Mouse (Mus musculus): ENCODE measurements around the gene C130060K24Rik. TPM values are rescaled to one million over a fixed set of nuclear protein-coding genes. Genes with fewer than 3 reads are reported as not detected.

C130060K24Rik gene
- polyA plus RNA-seq, 1 experiment from 2014 or later: 2.4 TPM

DNA sequence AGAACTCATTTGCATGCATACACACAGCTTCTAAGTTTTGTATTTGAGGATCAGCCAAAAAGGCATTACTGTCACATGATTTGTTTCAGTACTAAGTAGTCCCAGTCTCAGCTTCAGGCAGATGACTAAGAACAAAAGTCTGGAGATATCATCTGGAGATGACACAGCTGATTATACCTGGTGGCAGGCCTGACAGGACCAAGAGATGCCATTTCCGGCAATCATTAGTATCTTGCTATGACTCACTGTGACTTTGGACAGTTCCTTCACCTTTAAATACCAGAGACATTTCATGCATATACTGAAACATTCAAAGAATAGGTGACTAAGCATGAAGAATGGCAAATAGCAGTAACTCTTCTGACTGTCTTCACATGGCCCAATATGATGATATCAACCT, 84.4 kb downstream of the C130060K24Rik start:
- Histone ChIP-seq H3K4me1 (replicated peaks) (no peaks in the 10 kb centered on the region; the same call in 1 of the 2 replicates), H3K27me3 (no peaks in the 10 kb centered on the region), H3K36me3 (no peaks in the 10 kb centered on the region), H3K27ac (no peak overlapping the region), H3K4me3 (replicated peaks) (no peak overlapping the region), H3K9me3 (no peaks in the 10 kb centered on the region), H3K9ac (replicated peaks) (no peak overlapping the region), H3K4me2 (replicated peaks) (no peak overlapping the region)
- WGBS: 100% methylated on average over 1 of the region's 1 CpGs
- ATAC-seq: no peak

DNA sequence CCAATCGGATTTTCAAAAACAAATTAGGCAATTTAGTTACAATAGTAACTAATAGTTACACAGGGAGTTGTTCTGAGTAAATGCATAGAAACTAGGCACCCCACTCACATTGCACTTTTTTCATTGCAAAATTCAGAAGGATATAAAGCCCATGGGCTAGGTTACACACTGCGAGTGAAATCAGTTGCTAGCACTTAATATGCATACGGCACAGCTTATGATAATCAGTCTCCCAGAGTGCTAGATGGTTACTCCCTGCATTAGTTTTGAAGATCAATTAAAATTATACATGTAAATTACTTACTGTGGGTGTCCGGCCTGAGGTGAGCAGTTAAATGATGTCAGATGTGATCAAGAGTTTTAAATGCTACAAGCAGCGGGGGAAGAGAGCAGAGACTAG, 89.4 kb downstream of the C130060K24Rik start:
- H3K27me3 ChIP-seq: no peaks in the 10 kb centered on the region
- H3K4me2 ChIP-seq (replicated peaks): no peak overlapping the region
- WGBS: 55% methylated on average over 5 of the region's 5 CpGs
- no peak overlapping the region for H3K27ac ChIP-seq
- ATAC-seq: peak; percentile 76
- no peak overlapping the region for H3K9ac ChIP-seq (replicated peaks)
- H3K36me3 ChIP-seq: no peaks in the 10 kb centered on the region
- no peaks in the 10 kb centered on the region; the same call in 1 of the 2 replicates for H3K4me1 ChIP-seq (replicated peaks)
- no peaks in the 10 kb centered on the region for H3K9me3 ChIP-seq
- H3K4me3 ChIP-seq (replicated peaks): no peak overlapping the region

DNA sequence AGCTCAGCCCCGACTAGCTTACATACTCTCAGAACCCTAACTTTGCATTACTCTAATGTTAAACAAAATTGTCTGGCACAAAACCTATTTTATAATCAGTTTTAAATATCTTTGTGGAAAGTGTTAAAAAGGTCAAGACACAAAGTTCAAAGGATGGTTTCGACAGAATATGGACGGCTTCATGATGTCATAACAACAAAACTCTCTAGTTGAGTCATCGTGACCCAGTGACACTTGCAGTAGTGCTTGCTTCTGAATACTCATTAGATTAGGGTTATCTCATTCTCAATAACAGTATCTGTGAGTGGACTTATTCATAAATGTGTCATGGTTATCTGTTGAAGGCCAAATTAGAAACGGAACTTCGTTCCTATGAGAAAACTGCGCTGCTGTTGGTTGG, 91.5 kb downstream of the C130060K24Rik start:
- no peak overlapping the region for H3K27ac ChIP-seq
- no peak overlapping the region for H3K9ac ChIP-seq (replicated peaks)
- no peak overlapping the region for H3K4me2 ChIP-seq (replicated peaks)
- H3K9me3 ChIP-seq: no peaks in the 10 kb centered on the region
- no peaks in the 10 kb centered on the region; the same call in 1 of the 2 replicates for H3K4me1 ChIP-seq (replicated peaks)
- no peaks in the 10 kb centered on the region for H3K36me3 ChIP-seq
- no peaks in the 10 kb centered on the region for H3K27me3 ChIP-seq
- no peak overlapping the region for H3K4me3 ChIP-seq (replicated peaks)
- WGBS: 94% methylated on average over 7 of the region's 7 CpGs
- no peak for ATAC-seq

DNA sequence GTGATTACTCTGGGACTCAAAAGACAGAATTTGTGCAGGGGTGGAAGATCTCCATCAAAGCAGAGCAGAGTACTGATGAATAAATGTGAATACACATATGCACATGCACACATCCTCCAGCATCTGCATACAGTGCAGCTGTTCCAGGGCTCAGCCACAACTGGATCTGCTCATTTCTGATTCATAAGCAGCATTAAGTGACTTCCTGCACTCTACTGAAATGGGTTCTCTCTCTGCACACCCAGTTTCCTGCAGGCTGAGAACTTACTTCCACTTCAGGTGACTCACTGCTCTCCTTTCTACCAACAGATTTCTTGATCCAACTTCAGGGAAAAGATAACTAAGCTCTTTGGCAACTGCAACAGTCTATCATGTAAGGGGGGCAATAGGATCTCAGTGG, 117.9 kb downstream of the C130060K24Rik start:
- Histone ChIP-seq H3K4me3 (replicated peaks) (no peak overlapping the region), H3K36me3 (no peaks in the 10 kb centered on the region), H3K27ac (no peak overlapping the region), H3K27me3 (no peaks in the 10 kb centered on the region), H3K4me2 (replicated peaks) (no peak overlapping the region), H3K9ac (replicated peaks) (no peak overlapping the region), H3K9me3 (no peaks in the 10 kb centered on the region), H3K4me1 (replicated peaks) (no peaks in the 10 kb centered on the region)
- ATAC-seq: no peak

Other genes starting within 250 kb of the C130060K24Rik start
- gene Hpgds, start 236.2 kb upstream of the C130060K24Rik start, polyA plus RNA-seq (2015; fragmentation: Nextera tagmentation; extraction: Ambion mirVana): 6.0 and 7.1 TPM in 2 replicates
- gene Tnip3, start 144.2 kb downstream of the C130060K24Rik start, polyA plus RNA-seq (2015; fragmentation: Nextera tagmentation; extraction: Ambion mirVana): not detected in 2 replicates

Data from midbrain, embryonic 13.5 days (tissue).